Mouse (Mus musculus): ENCODE measurements at regions not wholly inside any gene's neighbourhood (a gene's known extent, or its start where the extent isn't known, plus 50 kb on each side); places are given as distances from the start of the nearest gene placed in this dataset.

GRCm38 (mm10) chrX:10397257-10397656, 87.7 kb upstream of the Tspan7 start:
- no peaks in the 10 kb centered on the region for H3K36me3 ChIP-seq (ENCODE audit: control insufficient read depth, insufficient read depth)
- no peaks in the 10 kb centered on the region for H3K27me3 ChIP-seq (replicated peaks; ENCODE audit: control insufficient read depth, insufficient read depth, low read length)
- H3K27ac ChIP-seq (ENCODE audit: low read length) = no peak overlapping the region
- no peak overlapping the region for H3K9ac ChIP-seq (replicated peaks; ENCODE audit: low read depth, low read length)
- no peaks in the 10 kb centered on the region for H3K4me1 ChIP-seq (replicated peaks; ENCODE audit: control insufficient read depth, insufficient read depth, low read length)
- H3K4me2 ChIP-seq (ENCODE audit: low read length) = no peak overlapping the region
- no peaks in the 10 kb centered on the region for H3K9me3 ChIP-seq (ENCODE audit: control insufficient read depth, low read length)
- no peak overlapping the region for H3K4me3 ChIP-seq (replicated peaks; ENCODE audit: low read length)
- WGBS = 87% methylated on average over 2 of the region's 2 CpGs
- no peak for ATAC-seq

- peak; percentile 62; the same call in 1 of the 2 replicates for ATAC-seq
- Histone ChIP-seq H3K4me2 (ENCODE audit: low read length) (no peak overlapping the region), H3K27ac (ENCODE audit: low read length) (no peak overlapping the region), H3K27me3 (replicated peaks; ENCODE audit: control insufficient read depth, insufficient read depth, low read length) (no peaks in the 10 kb centered on the region), H3K9ac (replicated peaks; ENCODE audit: low read depth, low read length) (no peak overlapping the region), H3K9me3 (ENCODE audit: control insufficient read depth, low read length) (no peaks in the 10 kb centered on the region), H3K36me3 (ENCODE audit: control insufficient read depth, insufficient read depth) (no peaks in the 10 kb centered on the region), H3K4me1 (replicated peaks; ENCODE audit: control insufficient read depth, insufficient read depth, low read length) (no peaks in the 10 kb centered on the region), H3K4me3 (replicated peaks; ENCODE audit: low read length) (no peak overlapping the region)
- WGBS = 28% methylated on average over 4 of the region's 4 CpGs
These were observed 73.7 kb upstream of the Tspan7 start for GRCm38 (mm10) chrX:10411238-10411637.

GRCm38 (mm10) chrX:10422440-10422839, 62.5 kb upstream of the Tspan7 start:
- Histone ChIP-seq H3K27ac (ENCODE audit: low read length) (no peak overlapping the region), H3K9ac (replicated peaks; ENCODE audit: low read depth, low read length) (no peak overlapping the region), H3K4me3 (replicated peaks; ENCODE audit: low read length) (no peak overlapping the region), H3K36me3 (ENCODE audit: control insufficient read depth, insufficient read depth) (no peaks in the 10 kb centered on the region), H3K27me3 (replicated peaks; ENCODE audit: control insufficient read depth, insufficient read depth, low read length) (no peaks in the 10 kb centered on the region), H3K9me3 (ENCODE audit: control insufficient read depth, low read length) (no peaks in the 10 kb centered on the region), H3K4me1 (replicated peaks; ENCODE audit: control insufficient read depth, insufficient read depth, low read length) (no peaks in the 10 kb centered on the region; the same call in 1 of the 2 replicates), H3K4me2 (ENCODE audit: low read length) (no peak overlapping the region)
- 32% methylated on average over 2 of the region's 2 CpGs for WGBS
- ATAC-seq = peak; percentile 91
